Mouse (Mus musculus): ENCODE measurements around the gene Lrp2.

- TF ChIP-seq POLR2A (IDR thresholded peaks at IDR 0.05; ENCODE audit: borderline replicate concordance, low read depth, low read length): no peak
- no peak for TF ChIP-seq CTCF (IDR thresholded peaks at IDR 0.05; ENCODE audit: low read depth, low read length)
These were observed 26.4 kb upstream of the Lrp2 start for GRCm38 (mm10) chr2:69612237-69612636.

Measured in bone marrow macrophage, adult 2 months (primary cell).